Mouse (Mus musculus) neural tube, embryonic 11.5 days (tissue): ENCODE results near the gene Cpsf4l. TPM values are rescaled to one million over a fixed set of nuclear protein-coding genes. Genes with fewer than 3 reads are reported as not detected.

Experiments used
- ATAC-seq: fragments of 200-750 bp; cut with Nextera tagmentation; 2 replicates; pipeline ENCODE4 v1.8.0; 2017; ENCODE audit warnings: moderate number of reproducible peaks, mild to moderate bottlenecking, moderate TSS enrichment, moderate library complexity; ENCODE audit not compliant: insufficient read depth, low FRiP score, low TSS enrichment
- DNase-seq: peaks from one replicate; pipeline ENCODE4 v3.0.0-alpha.2; 2015; ENCODE audit warnings: low spot score
- H3K27ac ChIP-seq: fragments of 300-500 bp; sonication (generic); 2 replicates; pipeline ENCODE4 v1.5.1; 2014; ENCODE audit warnings: low read depth, mild to moderate bottlenecking, low read length
- H3K27me3 ChIP-seq: fragments of 300-500 bp; sonication (generic); 2 replicates; pipeline ENCODE4 v1.6.1; 2014; ENCODE audit warnings: mild to moderate bottlenecking, low read length, mixed read lengths; ENCODE audit not compliant: control insufficient read depth, insufficient read depth
- H3K36me3 ChIP-seq: fragments of 300-500 bp; sonication (generic); 2 replicates; pipeline ENCODE4 v1.6.1; 2014; ENCODE audit warnings: mild to moderate bottlenecking, low read length, moderate library complexity, mixed read lengths; ENCODE audit not compliant: control insufficient read depth, insufficient read depth
- H3K4me1 ChIP-seq: fragments of 300-500 bp; sonication (generic); 2 replicates; pipeline ENCODE4 v1.6.1; 2014; ENCODE audit warnings: low read length, mixed read lengths; ENCODE audit not compliant: control insufficient read depth, insufficient read depth
- H3K4me2 ChIP-seq: fragments of 300-500 bp; sonication (generic); 2 replicates; pipeline ENCODE4 v1.6.1; 2014; ENCODE audit warnings: low read depth, mild to moderate bottlenecking, moderate library complexity
- H3K4me3 ChIP-seq: fragments of 300-500 bp; sonication (generic); 2 replicates; pipeline ENCODE4 v1.5.1; 2014; ENCODE audit warnings: low read depth, low read length
- H3K9ac ChIP-seq: fragments of 300-500 bp; sonication (generic); 2 replicates; pipeline ENCODE4 v1.6.1; 2014; ENCODE audit warnings: mild to moderate bottlenecking, low read length
- H3K9me3 ChIP-seq: fragments of 300-500 bp; sonication (generic); 2 replicates; pipeline ENCODE4 v1.6.1; 2016; ENCODE audit warnings: low read length; ENCODE audit not compliant: control insufficient read depth
- WGBS: fragments of 180-500 bp; shearing (Covaris S2); extraction: QIAGEN DNeasy Blood & Tissue Kit; methylation state at CpG from one replicate; pipeline ENCODE4 v1.1.7; 2014; 5-methylcytosine and 5-hydroxymethylcytosine counted together
- polyA plus RNA-seq: library from polyadenylated mRNA; unstranded; fragments of >200 nt; fragmentation: Nextera tagmentation; extraction: Ambion mirVana; gene quantifications from 2 replicates; pipeline ENCODE4 v1.2.1, GENCODE M21; 2014

The Cpsf4l gene
- polyA plus RNA-seq, 1 experiment from 2014 or later, result 0.50 TPM

GRCm38 (mm10) chr11:113651206-113651906 is 58.5 kb downstream of the Cpsf4l start:
- Histone ChIP-seq H3K4me1 (peaks cover 10% of the 10 kb centered on the region), H3K27ac (peak overlapping the region; percentile 65)
- ATAC-seq, result no peak; the same call in 1 of the 2 replicates

DNA sequence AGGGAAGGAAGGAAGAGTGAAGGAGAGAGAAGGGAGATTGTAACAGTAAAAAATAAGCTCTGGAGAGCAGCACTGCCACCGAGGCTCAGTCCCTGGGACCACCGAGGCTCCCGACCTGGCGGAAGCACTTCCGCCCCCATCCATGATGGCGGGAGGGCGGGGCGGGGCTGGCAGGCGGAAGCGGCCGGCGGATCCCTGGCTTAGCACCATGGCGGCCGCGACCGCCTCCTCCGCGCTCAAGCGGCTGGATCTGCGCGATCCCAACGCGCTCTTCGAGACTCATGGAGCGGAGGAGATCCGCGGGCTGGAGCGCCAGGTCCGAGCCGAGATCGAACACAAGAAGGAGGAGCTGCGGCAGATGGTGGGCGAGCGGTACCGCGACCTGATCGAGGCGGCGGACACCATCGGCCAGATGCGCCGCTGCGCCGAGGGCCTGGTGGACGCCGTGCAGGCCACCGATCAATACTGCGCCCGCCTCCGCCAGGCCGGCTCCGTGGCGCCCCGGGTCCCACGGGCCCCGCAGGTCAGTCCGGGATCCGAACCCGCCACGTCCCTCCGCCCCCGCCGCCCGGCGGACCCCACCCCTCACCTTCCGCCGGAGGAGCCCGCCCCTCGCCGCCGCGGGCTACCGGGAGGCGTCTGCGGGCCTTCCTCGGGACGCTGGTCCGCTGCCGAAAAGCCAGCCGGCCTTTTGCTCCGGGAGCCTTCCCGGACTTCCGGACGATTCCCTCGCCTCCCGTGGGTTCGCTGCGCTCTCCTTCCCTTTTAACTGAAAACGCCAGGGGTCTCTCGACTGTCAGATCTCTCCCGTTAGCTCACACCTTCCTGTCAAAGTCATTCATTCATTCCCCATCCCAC is 60.2 kb downstream of the Cpsf4l start, which contains the start of gene Slc39a11:
Gene Slc39a11 (minus strand): TSS at position 727 of the 858 bp plus-strand sequence.
- Histone ChIP-seq H3K4me3 (peak within 1 kb of the TSS; percentile 61), H3K4me2 (peak within 1 kb of the TSS; percentile 56), H3K9me3 (no peaks in the 10 kb centered on the region), H3K27me3 (no peaks in the 10 kb centered on the region), H3K4me1 (peaks cover 10% of the 10 kb centered on the region), H3K9ac (peak within 1 kb of the TSS; percentile 93), H3K27ac (peak within 1 kb of the TSS; percentile 81), H3K36me3 (0 out of 2 replicates have a peak, but pooled peaks cover 3% of the 10 kb centered on the region)
- under 1% methylated on average over 76 of the region's 91 CpGs for WGBS
- peak; percentile 69; the same call in 1 of the 2 replicates for ATAC-seq
- DNase-seq, result peak; percentile 88

More at GRCm38 (mm10) chr11:113651206-113651906, 58.5 kb downstream of the Cpsf4l start:
- Histone ChIP-seq H3K36me3 (peaks cover 7% of the 10 kb centered on the region), H3K9me3 (no peaks in the 10 kb centered on the region), H3K27me3 (no peaks in the 10 kb centered on the region), H3K9ac (no peak overlapping the region), H3K4me2 (0 out of 2 replicates have a peak overlapping the region, but pooled peaks have one; percentile 2), H3K4me3 (no peak overlapping the region)
- peak; percentile 18 for DNase-seq
- WGBS, result 55% methylated on average over 22 of the region's 22 CpGs

DNA sequence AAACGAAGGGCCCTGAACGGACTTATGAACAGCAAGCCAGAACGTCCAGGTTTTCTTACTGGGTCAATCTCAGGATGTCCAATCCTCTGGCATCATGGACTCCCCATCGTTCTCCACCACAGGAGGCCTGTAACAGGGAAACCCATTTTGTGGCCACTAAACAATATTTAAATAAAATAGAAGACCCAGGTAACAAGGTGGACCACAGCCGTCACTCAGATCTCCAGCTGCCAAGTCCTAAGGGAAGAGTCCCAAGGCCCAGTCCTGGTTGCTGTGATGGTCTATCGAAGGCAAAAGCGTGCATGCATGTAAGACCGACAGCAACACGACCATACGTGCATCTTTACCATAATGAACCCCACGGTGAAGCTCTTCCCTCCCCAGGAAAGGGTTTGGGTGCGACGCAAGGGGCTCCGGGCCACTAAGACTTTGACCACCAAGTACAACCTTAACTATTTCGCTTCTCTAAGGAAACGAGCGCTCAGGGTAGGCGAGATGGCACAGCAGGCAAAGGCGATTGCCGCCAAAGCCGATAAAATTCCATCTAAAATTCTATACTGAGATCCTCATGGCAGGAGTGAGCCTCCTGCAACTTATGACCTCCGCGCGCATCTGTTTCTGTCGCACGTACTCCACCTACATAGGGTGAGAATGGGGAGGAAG is 61.0 kb downstream of the Cpsf4l start, which contains the start of gene Cog1:
Gene Cog1 (plus strand): TSS at position 480 of the 663 bp plus-strand sequence.
- H3K4me1 ChIP-seq, result peaks cover 10% of the 10 kb centered on the region
- H3K9me3 ChIP-seq, result no peaks in the 10 kb centered on the region
- H3K4me2 ChIP-seq, result peak within 1 kb of the TSS; percentile 56
- 43% methylated on average over 26 of the region's 26 CpGs for WGBS
- peak within 1 kb of the TSS; percentile 93 for H3K9ac ChIP-seq
- no peaks in the 10 kb centered on the region for H3K27me3 ChIP-seq
- H3K4me3 ChIP-seq, result peak within 1 kb of the TSS; percentile 61
- 0 out of 2 replicates have a peak, but pooled peaks cover 1% of the 10 kb centered on the region for H3K36me3 ChIP-seq
- ATAC-seq (no peak), DNase-seq (no peak)
- peak within 1 kb of the TSS; percentile 81 for H3K27ac ChIP-seq

Other genes with a start within 250 kb of the Cpsf4l start
- 20.5 and 23.8 TPM in 2 replicates for gene Sstr2, start 90.7 kb downstream of the Cpsf4l start, polyA plus RNA-seq
- gene Cog1, start 60.8 kb downstream of the Cpsf4l start, polyA plus RNA-seq, result 44.3 and 47.7 TPM in 2 replicates
- 20.1 and 20.5 TPM in 2 replicates for gene Slc39a11, start 59.9 kb downstream of the Cpsf4l start, polyA plus RNA-seq
- 57.3 and 57.9 TPM in 2 replicates for gene Fam104a, start 25.9 kb downstream of the Cpsf4l start, polyA plus RNA-seq
- gene D11Wsu47e, start 25.6 kb downstream of the Cpsf4l start, polyA plus RNA-seq, result 24.5 and 25.5 TPM in 2 replicates
- gene Cdc42ep4, start 41.9 kb upstream of the Cpsf4l start, polyA plus RNA-seq, result 73.3 and 78.2 TPM in 2 replicates